Mouse (Mus musculus): Measurements from ENCODE around the gene Ndufs2.

The Ndufs2 gene

DNA sequence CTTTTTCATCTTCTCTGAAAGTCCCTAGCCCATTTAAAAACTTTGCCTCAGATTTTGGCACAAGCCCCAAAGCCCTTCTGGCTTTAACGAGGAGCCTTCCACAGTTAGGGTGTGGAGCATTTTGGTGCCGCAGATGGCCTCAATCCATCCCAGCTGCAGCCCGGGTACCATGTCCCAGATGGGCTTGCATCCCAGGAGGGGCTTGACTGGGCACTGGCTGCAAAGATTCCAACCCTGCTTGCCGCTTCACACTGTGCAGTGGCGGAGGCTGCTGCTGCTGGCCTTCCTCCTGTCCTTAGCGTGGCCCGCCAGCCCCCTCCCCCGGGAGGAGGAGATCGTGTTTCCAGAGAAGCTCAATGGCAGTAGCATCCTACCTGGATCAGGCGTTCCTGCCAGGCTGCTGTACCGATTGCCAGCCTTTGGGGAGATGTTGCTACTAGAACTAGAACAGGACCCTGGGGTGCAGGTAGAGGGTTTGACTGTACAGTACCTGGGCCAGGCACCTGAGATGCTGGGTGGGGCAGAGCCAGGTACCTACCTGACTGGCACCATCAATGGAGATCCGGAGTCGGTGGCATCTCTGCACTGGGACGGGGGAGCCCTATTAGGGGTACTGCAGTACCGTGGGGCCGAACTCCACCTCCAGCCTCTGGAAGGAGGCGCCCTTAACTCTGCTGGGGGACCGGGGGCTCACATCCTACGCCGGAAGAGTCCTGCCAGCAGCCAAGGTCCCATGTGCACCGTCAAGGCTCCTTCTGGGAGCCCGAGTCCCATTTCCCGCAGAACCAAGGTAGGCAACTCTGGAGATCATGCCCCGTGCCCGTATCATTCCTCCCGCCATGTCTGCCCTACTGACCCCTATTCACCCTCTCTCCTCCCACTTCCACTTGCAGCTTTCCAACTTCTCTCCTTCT lies at the start of gene Ndufs2:
Gene Ndufs2 (minus strand): TSS at position 709 of the 914 bp plus-strand sequence.
- DNase-seq (ENCODE audit: low spot score): no peak

DNA sequence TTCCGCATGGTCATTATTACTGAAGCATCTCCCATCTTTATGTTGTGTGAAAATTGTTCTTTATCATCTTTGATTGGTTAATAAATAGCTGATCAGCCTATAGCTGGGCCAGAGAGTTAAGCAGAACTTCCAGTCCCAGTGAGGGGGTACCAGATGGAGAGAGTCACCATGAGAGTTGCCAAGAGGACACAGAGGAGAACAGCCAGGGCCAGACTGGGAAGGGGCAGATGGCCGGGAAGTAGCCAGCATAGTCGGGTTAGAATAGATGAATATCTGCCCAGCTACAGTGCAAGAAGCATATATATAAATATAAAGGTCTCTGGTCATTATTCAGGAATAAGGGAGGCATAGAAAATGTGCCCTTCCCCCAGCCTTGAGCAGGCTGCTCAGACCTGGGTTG lies 47.0 kb upstream of the Ndufs2 start:
- DNase-seq (ENCODE audit: low spot score): no peak

DNA sequence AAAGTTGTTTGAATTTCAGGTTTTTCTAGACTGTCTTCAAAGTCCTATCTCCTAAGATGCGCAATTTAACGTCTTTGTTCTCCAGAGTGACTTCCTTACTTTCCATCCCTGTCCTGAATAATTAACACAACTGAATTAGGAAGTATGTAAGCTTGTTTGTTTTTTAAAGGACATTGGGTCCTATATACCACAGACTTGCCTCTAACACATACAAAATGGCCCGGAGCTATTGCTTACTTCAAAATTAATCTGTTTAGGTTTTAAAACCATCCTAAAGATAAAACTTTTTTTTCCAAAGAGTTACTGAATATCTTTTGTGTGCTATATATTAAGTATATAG lies 43.8 kb upstream of the Ndufs2 start:
- DNase-seq (ENCODE audit: low spot score): no peak

DNA sequence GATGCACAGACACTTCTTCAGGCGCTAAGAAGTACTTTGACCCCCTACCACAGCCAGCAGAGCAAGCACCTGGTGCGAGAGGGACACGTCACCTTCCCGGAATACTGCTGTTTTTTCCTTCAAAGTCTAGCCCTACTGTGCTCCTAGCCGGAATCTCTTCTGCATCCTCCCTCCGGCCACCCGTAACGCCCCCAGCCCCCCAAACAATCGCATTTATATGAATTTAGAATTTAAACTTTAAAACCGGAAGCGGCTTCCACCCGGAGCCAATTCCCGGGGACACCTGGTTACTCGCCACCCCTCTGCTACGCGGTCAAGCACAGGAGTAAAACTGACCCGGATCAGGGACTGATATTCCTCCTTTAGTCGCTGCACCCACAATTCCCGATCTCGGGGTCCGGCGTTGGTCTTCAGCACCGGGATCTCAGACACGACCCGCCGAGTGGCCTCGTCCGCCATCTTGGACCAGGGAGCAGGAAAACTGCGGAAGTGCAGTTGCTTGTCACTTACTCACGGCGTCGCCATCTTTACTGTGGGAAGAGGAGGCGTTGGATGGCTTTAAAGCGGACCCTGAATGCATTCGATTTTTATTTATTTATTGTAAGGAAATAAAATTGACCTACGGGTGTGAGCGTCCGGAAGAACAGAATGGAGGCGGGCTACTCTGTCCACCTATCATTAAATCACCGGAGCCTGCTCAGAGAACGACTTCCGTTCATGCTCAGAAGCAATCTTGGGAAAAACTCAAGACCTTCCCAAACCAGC lies 43.3 kb upstream of the Ndufs2 start, which contains the start of gene Ufc1:
Gene Ufc1 (minus strand): TSS at position 727 of the 765 bp plus-strand sequence.
- peak; percentile 90 for DNase-seq (ENCODE audit: low spot score)

DNA sequence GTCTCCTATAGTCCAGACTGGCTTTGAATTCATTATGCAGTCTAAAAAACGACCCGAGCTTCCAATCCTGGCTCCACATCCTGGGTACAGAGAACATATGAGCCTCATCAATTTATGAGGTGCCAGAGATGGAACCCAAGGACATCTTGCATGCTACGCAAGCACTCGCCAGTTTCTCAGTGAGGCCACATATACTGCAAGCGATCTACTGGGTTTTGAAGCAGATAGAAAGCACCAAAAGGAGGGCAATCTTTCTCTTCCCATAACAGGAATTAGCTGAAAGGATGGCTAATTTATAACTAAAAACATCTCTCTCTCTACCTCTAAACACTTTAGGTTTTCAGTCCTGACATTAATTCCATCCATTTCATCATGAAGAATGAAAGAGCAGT lies 42.7 kb upstream of the Ndufs2 start:
- DNase-seq (ENCODE audit: low spot score): no peak

DNA sequence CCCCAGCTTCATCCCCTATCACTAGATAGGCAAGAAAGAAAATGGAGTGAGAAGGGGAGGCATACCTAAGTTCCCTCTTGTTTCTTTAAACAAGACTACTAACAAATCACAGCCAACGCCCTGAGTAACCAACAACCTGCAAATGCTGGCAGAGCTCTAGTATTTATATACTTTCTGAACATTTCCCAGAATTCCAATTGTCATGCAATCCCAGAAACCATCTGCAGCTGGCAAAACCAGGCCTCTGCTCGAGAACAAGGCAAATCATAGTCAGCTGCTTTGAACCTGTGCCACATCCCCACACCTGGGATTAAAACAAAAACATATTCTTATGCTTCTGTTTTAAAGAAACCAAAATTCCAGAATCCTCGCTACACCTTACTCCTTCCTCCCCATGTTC lies 42.2 kb upstream of the Ndufs2 start:
- no peak for DNase-seq (ENCODE audit: low spot score)

DNA sequence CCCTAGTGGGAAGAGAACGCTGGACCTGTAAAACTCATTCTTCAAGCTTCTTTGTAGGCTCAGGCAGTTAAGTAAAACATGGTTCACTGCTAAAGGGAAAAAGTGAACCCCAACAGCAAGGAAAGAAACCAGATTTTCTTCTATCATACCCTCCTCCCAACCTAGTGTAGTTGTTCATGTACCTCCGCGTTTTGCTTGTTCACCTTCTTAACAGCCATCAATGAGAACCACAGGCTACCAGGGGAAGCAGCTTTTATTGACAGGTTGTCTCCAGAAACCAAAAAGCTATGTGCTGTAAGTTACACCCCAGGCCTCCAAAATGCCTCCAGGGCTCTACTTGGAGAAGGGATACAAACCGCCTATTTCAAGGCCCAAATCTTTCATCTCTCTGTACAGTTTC lies 37.1 kb upstream of the Ndufs2 start:
- DNase-seq (ENCODE audit: low spot score): no peak

DNA sequence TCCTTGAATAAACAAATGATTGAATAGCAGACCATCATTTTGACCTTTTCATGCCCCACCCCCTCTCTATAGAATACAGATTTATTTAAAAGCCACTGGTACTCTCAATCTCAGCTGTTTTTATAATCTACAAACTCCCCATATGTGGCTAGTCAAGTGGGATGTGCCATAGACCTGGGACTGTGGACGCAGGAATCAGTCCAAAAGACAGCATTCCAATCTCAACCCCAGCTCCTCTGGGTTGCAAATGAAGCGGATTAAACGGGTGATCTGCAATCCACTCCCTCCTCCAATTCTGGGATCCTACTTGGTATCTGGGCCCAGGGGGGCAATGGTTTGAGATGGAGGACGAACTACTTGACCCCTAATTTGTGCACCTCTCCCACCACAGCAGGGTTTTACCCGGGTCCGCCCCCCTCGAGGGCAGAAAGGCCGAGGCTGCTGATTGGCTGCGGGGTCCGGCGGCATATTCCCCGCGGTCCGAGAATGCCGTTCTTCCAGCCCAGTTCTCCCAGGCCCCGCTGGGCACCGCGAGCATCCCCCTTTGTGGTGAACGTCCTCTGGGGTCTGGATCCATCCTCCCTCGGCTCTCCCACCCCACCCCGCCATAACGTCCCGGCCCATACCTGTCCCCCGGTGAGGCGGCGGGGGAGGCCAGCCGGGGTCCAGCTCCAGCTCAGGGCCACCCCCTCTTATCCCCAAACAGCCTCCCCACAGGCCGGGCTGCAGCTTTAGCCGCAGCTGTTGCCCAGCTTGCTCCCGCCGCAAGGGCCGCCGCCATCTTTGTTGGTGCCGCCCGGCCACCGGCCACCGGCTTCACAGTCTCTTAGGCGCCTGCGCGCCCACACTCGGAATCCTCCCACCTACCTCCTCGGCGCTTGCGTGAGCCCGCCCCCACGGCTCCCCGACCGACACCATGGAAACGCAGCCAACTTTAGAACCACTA lies 36.2 kb upstream of the Ndufs2 start, which contains the start of gene Usp21:
Gene Usp21 (minus strand): TSS at position 856 of the 946 bp plus-strand sequence.
- DNase-seq (ENCODE audit: low spot score): peak; percentile 94

DNA sequence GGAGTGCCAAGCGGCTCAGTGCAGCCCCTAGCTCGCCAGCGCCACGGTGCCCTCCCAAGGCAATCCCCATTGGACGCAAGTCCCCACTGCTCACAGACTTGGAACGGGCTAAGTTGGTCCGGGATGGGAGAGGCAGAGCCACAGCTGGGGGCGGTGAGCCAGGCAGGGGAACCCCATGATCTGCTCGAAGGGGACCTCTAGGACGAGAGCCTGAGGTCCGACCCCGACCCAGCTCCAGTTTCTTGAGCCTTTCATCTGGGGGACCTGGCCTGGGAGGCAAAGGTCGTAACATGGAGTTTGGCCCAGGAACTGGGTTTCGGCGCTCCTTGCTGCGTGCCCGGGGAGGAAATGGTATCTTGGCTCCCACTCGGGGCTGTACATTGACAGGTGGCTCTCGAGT lies 35.3 kb upstream of the Ndufs2 start:
- no peak for DNase-seq (ENCODE audit: low spot score)

DNA sequence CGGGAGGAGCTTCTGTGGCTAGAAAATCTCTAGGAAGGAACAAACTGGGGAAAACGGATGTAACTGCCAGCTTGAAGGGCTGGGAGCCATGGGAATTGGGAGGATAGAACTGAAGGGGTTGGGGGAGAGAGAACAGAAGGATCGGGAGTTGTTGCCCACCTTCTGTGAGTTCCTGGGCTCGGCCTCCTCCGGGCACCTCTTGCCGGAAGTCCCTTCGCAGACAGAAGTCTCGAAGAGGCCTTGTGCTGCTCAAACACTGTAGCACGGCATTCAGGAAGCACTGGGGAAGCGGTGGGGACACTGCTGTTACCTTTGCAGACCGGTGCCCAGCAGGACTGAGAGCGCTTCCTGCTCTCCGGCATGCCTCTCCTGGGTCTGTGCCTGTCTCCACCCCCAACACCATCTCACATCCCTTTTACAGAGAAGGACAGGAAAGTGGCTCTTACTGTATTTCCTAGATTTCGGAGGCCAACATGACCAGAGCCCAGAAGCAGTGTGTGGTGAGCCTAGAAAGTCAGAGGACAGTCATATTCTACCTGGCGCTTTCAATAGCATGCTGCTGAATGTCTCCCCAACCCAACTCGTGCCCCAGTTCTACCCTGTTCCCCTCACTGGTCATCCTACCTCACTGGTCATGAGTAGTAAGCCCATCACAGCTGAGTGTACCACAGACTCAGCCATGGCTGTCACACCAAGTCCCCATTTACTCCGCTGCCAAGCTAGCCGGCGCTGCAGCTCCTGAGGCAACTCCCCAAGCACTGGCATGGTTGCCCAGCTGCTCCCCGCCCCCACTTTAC lies 34.1 kb upstream of the Ndufs2 start:
- DNase-seq (ENCODE audit: low spot score): no peak

DNA sequence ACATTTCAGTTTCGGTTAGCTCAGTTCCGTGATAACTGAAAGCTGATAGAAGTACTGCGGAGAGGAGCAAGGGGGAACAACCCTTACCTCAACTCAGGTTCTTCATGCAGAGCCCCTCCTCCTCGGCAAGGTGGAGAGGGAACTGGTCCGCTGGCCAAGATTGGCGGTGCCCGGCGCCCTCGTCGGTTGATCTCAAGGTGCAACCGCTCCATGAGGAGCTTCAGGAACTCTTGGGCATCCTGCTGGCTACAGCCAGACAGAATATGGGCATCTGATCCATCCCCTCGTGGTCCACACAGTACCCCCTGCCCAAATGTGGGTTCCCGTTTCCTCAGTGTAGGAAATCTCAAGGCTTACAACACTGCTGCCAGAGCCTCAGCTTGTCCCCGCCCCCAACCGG lies 33.3 kb upstream of the Ndufs2 start:
- no peak for DNase-seq (ENCODE audit: low spot score)

DNA sequence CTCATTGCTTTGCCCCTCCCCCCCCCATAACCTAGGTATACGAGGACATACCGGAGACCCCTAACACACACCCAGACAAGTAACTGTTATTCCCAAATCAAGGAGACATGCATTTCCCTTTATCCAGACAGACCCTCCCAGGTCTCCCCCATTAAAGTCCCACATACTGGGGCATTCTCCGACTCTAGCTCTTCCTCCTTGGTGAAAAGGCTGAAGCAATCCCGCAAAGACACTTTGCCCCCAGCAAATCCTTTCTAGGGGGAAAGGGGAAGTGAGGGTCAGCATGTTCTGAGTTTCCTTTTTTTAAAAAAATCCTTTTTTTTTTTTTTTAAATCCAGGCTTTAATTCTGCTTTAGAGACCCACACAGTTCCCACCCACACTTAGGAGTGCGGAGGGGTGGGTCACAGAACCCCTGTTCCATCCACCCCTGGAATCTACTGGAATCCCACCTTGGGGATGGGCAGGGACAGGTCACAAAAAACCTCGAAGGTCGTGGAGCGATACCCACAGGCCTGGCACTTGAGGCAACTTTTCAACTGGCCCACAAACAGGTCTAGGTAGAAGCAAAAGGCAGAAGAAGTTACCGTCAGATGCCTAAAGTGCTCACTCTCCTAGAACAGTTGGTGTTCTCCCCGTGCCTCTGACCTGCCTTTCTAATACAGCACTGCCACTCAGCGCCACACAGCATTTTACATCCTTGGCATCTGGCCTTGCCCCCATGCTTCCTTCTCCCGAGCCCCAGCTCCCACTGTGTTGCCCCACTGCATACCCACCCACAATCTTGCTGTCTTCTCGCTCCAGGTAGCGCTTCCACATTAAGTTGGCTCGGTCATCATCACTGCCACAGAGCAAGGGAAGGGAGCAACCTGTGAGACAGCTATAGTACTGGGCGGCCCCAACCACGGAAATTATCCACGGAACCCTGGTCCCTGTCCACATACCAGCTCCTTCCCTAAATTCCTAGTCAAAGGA lies 32.3 kb upstream of the Ndufs2 start:
- no peak for DNase-seq (ENCODE audit: low spot score)

DNA sequence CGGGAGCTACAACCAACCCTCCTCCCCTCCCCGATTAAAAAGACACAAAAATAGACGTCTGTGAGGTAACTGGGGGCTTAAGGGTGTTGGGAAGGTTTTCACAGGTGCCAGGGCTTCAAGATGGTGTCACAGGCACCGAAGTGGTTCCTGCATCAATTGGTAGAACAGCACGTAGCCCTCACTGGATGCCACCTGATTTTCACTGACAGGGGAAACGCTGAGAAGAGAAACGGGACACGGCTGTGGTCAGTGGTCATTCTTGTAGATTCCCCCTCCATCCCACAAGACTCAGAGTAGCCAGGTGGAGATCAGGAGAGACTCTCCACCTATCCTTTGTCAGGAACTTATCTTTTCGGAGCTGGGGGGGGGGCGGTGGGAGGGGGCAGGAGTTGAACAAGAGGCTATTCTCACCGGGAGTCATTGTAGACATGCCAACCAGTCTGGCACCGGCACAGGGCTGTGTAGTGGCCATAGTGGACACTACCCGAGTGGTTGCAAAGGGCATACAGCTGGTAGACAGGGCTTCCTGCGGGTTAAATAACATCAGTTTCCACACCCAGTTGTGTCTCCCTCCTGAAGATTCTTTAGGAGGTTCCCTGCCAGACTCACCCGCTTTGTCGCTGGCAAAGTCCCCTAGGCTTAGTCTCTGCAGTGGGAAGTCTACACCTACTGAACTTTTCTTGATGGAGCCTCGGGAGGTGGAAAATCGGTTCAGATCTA lies 31.1 kb upstream of the Ndufs2 start:
- DNase-seq (ENCODE audit: low spot score): no peak

DNA sequence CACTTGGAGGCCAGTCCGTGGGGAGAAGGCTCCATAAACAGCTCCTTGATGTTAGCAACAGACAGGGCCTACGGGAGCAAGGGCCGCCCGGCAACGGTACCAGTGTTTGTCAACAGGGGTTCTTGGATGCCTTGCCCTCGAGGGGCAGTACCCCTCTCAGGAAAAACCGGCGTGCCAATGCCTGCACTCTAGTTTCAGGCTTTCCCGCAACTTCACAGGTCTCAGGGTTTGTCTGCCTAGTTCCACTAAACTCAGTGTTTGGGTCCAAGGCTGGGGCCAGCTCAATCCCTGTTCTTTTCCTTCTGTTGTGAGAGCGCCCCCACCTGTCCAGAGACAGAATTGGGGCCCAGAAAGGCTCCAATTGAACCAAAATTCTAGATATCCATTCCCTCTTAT lies 30.3 kb upstream of the Ndufs2 start:
- DNase-seq (ENCODE audit: low spot score): peak; percentile 85

DNA sequence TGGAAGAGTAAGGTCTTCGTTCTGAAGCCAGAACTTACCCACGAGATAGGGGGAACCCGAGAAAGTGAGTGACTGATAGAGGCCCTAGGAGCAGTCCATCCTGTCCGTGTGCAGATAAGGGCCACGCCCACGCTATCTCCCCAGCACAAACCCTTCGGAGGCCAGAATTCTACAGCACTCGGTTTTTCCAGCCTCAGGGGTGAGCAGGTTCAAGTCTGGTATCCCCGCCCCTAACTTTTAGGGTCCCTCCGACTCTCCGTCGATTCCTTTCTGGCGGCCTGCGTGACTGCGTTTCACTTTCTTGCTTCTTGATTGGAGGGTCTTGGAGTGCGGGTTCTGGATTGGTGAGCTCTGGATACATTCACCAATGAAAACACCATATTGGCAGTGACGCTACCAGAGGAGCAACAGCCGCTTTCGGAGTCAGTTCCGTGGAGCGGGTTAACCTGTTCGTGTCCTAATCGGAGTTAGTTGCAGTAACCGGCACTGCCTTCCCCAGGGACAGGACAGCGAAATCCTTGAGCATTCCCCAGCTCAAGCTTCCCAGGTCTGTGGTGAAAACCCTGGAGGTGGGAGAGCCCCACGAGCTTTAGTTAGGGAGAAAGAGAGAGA lies 29.8 kb upstream of the Ndufs2 start, which contains the start of gene Ppox:
Gene Ppox (minus strand): TSS at position 271 of the 612 bp plus-strand sequence.
- peak; percentile 98 for DNase-seq (ENCODE audit: low spot score)

DNA sequence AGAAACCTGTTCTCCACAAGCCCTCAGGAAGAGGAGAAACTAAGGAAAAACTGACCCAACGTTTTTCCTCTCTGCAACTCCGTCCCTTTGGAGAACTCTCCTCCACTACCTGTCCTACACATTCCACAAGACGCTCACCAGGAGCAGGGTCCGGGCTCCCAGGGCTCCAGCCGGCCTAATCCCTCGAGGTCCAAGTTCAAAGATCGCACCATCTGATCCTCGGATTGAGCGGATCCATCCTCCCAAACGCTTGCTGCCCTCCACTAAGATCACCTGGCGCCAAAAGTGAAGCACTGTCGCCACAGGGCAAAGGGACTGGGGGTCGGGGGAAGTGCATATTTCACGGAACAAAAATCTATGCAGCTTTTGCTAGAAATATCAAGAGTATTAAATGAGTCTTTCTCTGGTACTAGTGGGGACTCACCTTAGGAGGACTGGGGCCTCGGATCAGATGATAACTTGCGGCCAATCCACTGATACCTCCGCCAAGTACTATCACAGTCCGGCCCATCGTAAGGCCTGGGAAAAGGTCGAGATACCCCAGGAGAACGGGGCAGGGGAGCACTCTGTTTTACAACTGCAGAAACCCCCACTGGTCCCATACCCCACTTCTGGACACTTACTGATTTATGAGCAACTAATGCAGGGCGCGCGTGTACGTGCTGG lies 29.2 kb upstream of the Ndufs2 start:
- no peak for DNase-seq (ENCODE audit: low spot score)

DNA sequence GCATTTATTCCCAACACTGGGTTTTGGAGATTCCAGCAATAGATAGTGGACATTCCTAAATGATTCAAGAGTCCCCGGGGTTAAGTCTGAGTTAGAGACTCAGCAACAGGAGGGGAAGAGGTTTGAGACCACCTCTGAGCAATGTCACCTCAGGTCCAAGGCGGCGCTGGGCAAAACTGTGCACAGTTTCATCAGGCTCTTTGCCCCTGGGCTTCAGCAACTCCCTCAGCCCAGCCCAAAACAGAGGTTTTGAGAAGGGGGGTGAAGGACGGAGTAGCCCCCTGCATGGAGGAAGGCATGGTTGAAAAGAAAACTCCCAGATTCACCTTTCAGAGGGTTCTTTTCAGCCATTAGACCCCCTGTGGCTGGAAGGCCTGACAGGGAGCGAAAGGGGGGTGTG lies 28.5 kb upstream of the Ndufs2 start:
- no peak for DNase-seq (ENCODE audit: low spot score)

DNA sequence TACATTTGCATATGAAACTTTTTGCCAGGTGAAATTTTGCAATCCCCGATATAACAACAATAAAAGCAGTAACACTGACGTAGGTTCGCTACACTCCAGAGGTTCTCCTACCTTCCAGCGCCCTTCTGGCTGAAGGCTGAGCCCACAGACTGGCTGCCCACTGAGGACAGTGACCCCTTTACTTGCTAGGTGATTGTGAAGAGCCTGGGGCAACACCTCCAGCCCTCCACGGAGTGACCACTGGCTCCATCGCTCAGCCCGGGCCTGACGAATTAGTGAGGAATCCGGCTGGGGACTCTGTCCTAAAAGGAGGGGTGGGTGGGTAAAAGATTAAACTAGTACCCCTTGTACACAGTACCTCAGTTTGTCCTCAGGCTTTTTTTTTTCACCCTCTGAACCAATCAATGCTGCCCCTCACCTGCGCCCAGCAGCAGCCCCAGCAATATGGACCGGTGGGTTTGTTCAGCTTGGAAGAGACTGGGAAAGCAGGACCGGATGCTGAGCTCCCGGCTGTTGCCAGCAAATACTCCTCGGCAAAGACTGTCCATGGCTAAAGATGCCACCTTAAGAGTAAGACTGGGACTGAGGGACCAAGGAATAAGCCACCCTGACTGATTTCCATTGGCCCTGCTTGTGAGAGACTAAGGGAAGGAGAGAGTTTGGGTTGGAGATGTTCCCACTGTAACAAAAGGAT lies 28.0 kb upstream of the Ndufs2 start:
- DNase-seq (ENCODE audit: low spot score): no peak

All from lung, postnatal 25 days (tissue).